Mouse (Mus musculus) Patski (cell line): ENCODE results near the gene Dmrt1. TPM values are rescaled to one million over a fixed set of nuclear protein-coding genes. Genes with fewer than 3 reads are reported as not detected.

Experiments
- ATAC-seq: fragments of 100-300 bp; one replicate; pipeline ENCODE4 v1.8.0; 2021
- CTCF ChIA-PET: fragments of 350-600 bp; sonication (Branson Sonifier 250); formaldehyde crosslinking; loops from one replicate; lab custom pipeline; 2022; ENCODE audit warnings: inconsistent platforms; lab: Charles Lee
- POLR2A ChIA-PET: fragments of 350-600 bp; sonication (Branson Sonifier 250); formaldehyde crosslinking; loops from one replicate; lab custom pipeline; 2022; ENCODE audit warnings: antibody characterized with exemption, inconsistent platforms; lab: Charles Lee
- DNase-seq: peaks from one replicate; pipeline ENCODE4 v3.0.0-alpha.2; 2011; ENCODE audit warnings: low read depth, low spot score
- H3K27me3 ChIP-seq: fragments of 371-371 bp; one replicate; pipeline ENCODE4 v1.5.1; 2021
- CTCF ChIP-seq: fragments of 100-300 bp; IDR thresholded peaks from one replicate; pipeline ENCODE4 v1.5.1; 2021
- in situ Hi-C: fragments of 300-500 bp; cut with MboI; formaldehyde crosslinking; loops from 3 replicates; pipeline ENCODE4 v1.11.1; 2018; ENCODE audit warnings: low pct_unique_long_range_greater_than_20kb, mixed read lengths
- polyA plus RNA-seq: library from polyadenylated mRNA; unstranded; gene quantifications from one replicate; pipeline ENCODE4 v1.2.3, GENCODE M21; 2021

The Dmrt1 gene
- polyA plus RNA-seq, 1 experiment from 2014 or later: not detected

DNA sequence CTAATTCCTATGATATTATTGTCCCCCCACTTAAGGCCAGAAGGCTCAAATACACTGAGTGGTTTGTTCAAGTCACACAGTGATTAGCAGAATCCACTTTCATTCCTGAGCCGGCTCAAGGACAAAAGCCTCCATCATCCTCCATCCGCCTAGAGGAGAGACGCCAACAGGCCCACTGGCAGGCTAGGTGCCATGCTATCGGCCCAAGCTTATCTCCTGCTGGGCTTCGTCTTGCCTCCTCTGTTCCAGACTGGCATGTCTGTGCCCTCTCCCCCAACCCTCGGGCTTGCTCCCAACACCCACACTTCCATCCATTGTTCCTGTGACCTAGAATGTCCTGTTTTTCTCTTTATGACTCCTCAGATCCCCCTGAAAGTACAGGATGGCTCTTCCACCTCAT lies 8.0 kb upstream of the Dmrt1 start:
- CTCF ChIA-PET: no interaction called here
- in situ Hi-C loops: no loop called here

DNA sequence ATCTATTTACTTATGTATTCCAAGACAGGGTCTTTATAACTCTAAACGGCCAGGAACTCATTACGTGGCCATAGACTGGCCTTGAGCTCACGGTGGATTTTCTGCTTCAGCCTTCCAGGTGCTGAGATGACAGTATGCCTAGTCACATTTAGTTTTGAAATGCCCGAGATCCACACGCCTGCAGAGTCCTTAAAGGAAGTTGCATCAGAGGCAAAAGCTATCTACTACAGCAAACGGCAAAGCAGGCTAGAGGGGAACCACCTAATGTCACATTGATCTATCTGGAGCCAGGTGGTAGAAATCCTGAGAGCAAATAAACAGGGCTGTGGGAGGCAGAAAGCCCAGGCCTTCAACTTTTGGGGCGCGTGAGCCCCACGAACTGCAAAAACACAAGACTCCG lies 540 bp upstream of the Dmrt1 start:
- peaks cover 74% of the 10 kb centered on the region for H3K27me3 ChIP-seq
- DNase-seq (no peak), ATAC-seq (no peak)
- ChIA-PET CTCF (no interaction called here), POLR2A (no interaction called here)
- in situ Hi-C loops: no loop called here
- TF ChIP-seq CTCF: no peak

More for the DNA sequence above, 8.0 kb upstream of the Dmrt1 start:
- no peak for DNase-seq
- no peak for ATAC-seq
- TF ChIP-seq CTCF: no peak
- POLR2A ChIA-PET: no interaction called here
- peaks cover 48% of the 10 kb centered on the region for H3K27me3 ChIP-seq

DNA sequence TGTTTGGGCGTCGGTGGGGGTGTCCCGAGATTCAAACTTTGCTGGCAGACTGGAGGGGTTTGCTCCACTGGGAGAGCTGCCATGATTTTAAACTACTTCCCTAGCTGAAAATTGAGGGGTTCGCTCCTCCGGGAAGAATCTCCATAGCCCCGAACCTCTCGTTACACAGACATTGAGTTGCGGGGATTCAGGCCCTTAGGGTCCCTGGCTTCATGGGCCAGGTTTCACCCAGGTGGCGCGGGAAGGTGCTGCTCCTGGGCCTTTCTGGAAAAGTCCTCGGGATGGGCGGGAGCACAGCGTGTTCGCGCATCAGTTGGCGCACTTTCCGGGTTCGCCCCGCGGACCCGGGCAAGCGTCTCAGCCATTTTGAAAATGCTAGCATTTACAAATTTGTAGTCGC lies 1.2 kb downstream of the Dmrt1 start:
- ChIA-PET POLR2A (no interaction called here), CTCF (no interaction called here)
- no peak for TF ChIP-seq CTCF
- DNase-seq: no peak
- in situ Hi-C loops: no loop called here
- H3K27me3 ChIP-seq: peaks cover 69% of the 10 kb centered on the region
- ATAC-seq: no peak

DNA sequence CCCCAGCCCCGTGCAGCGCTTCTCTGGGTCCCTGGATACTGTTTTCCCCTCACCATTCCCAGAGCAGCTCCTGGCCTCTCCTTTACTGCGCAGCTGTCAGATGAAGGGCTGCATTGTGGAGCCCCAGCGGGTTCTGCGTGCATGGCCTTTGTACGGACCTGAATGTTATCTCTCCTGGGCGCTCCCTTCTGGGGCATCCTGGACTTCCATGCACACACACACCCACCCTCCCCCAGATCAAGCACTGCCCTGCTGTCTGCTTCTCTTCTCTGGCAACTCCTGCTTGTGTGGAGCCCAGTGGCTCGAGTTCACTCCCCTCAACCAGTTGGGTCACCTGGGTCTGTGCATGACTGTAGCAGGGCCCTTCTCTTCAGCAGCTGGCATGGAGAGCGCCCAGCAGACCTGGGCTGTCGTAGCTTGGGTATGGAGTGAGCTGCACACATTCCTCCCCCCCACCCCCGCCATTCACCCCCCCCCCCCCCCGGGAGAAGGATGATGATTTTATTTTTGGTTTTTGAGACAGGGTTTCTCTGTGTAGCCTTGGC lies 9.6 kb downstream of the Dmrt1 start:
- in situ Hi-C loops: no loop called here
- CTCF ChIA-PET: no interaction called here
- POLR2A ChIA-PET: no interaction called here
- no peak for DNase-seq
- peaks cover 52% of the 10 kb centered on the region for H3K27me3 ChIP-seq
- no peak for ATAC-seq
- TF ChIP-seq CTCF: no peak

DNA sequence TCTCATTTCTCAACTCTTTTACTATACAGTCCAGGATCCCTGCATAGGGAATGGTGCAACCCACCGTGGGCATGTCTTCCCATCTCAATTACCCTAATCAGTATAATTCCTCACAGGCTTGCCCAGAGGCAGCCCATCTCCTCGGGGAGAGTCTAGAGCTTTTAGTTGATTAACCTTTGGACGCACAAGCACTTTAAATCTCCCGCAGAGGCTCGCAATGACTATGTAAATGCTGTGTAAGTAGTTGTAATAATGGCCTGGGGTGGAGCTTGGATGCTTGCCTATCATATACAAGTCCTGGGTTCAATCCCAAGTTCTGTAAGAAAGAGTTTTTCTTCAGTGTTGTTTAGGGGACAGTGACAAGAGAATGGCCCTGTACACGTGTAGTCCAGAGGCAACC lies 18.7 kb downstream of the Dmrt1 start:
- in situ Hi-C loops: no loop called here
- peaks cover 61% of the 10 kb centered on the region for H3K27me3 ChIP-seq
- DNase-seq (no peak), ATAC-seq (no peak)
- ChIA-PET CTCF (no interaction called here), POLR2A (no interaction called here)
- no peak for TF ChIP-seq CTCF

DNA sequence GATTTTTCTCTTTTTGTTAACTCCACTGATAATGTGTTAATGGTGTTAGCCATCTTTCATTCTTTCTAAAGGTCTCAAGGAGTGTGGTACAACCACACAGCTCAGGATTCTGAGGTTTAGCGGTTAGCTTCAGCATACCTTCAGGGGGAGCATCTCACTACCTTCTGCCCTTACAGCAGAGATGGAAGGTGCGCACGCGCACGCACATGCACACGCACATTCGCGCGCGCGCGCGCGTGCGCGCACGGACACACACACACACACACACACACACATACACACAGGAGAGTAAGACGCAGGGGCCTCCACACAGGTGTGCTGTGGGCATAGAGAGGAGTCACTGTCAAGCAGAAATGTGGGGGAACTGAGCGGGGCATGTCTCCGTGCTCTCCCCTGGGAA lies 20.3 kb downstream of the Dmrt1 start:
- ATAC-seq (no peak), DNase-seq (no peak)
- in situ Hi-C loops: no loop called here
- CTCF ChIA-PET: no interaction called here
- peaks cover 58% of the 10 kb centered on the region for H3K27me3 ChIP-seq
- TF ChIP-seq CTCF: no peak
- POLR2A ChIA-PET: no interaction called here

DNA sequence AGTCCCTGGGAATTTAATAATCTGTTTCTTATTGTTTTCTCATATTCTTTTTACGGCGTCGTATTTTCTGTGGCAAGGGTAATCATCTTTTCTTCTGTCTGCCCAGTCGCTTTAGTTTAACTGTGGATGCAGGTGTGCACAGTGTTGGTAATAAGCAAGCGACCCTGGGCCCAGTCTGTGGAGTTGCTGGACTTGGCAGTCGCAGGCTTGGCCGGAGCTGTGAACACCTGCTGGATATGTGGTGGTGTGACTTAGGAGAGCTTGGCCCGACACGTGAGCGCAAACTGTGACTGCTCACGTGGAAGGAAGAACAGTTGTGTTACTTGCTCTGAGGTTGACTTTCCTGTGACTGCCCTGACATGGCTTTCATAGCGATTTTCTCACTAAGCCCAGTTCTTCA lies 24.3 kb downstream of the Dmrt1 start:
- H3K27me3 ChIP-seq: peaks cover 42% of the 10 kb centered on the region
- ChIA-PET POLR2A (interaction anchor here (0.6 kb wide), 1 partner anchor 113 kb away, joined by 4 read pairs; no protein-coding TSS in a partner anchor), CTCF (no interaction called here)
- no peak for TF ChIP-seq CTCF
- no peak for DNase-seq
- ATAC-seq: no peak
- in situ Hi-C loops: no loop called here

DNA sequence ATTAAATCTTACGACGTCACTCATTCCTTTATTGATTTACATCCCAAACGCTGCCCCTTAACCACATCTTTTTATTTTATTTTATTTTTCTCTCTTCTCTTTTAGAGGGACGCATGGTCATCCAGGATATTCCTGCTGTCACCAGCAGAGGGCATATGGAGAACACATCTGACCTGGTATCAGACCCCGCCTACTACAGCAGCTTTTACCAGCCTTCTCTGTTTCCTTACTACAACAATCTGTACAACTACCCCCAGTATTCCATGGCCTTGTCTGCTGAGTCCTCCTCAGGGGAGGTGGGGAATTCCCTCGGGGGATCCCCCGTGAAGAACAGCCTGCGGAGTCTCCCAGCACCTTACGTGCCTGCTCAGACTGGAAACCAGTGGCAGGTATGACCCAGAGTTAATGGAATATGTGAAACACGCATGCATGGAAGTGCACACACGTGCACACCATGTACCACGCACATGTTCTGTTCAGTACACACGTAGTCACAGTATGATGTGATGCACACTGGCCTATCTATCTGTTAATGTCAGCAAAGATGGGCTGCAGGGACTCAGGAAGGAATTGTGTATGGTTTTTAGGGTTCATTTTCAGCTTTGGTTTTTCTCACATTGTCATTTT lies 40.4 kb downstream of the Dmrt1 start:
- TF ChIP-seq CTCF: peak; percentile 89
- H3K27me3 ChIP-seq: peaks cover 68% of the 10 kb centered on the region
- in situ Hi-C loops: loop anchor here (5.0 kb wide), 1 partner anchor 91 kb away; no protein-coding TSS in a partner anchor
- CTCF ChIA-PET: interaction anchor here (1.0 to 1.5 kb wide), 2 partner anchors 13 to 17 kb away, joined by 3 to 4 read pairs; no protein-coding TSS in a partner anchor
- no peak for DNase-seq
- ATAC-seq: peak; percentile 78
- POLR2A ChIA-PET: no interaction called here

DNA sequence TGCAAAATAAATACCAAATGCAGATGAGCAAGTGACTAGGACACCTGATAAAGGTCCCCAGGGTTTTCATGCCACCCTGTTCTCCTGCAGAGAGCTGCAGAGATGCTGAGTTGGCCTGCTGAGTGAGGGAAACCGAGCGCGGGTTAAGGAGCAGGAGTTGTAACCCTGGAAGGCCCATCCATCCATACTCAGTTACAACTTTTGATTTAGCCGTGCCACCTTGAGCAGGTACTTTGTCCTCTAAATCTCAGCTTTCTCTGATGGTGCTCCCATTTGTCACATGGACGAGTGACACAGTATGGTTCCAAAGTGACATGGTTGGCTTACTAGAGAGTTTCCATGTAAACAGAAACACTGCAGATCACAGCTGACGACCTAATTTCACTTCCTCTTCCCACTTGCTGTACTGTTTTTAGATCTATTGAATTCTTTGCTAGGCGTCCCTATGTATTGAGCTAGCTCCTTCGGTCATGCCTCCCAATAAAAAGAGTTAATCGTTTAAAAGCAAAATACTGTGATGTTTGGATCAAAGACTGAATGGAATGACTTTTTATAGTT lies 41.7 kb downstream of the Dmrt1 start:
- no peak for TF ChIP-seq CTCF
- POLR2A ChIA-PET: no interaction called here
- ATAC-seq: no peak
- peaks cover 65% of the 10 kb centered on the region for H3K27me3 ChIP-seq
- CTCF ChIA-PET: interaction anchor here (1.5 kb wide), 1 partner anchor 12 kb away, joined by 4 read pairs; no protein-coding TSS in a partner anchor
- in situ Hi-C loops: loop anchor here (5.0 kb wide), 1 partner anchor 90 kb away; no protein-coding TSS in a partner anchor
- DNase-seq: no peak

DNA sequence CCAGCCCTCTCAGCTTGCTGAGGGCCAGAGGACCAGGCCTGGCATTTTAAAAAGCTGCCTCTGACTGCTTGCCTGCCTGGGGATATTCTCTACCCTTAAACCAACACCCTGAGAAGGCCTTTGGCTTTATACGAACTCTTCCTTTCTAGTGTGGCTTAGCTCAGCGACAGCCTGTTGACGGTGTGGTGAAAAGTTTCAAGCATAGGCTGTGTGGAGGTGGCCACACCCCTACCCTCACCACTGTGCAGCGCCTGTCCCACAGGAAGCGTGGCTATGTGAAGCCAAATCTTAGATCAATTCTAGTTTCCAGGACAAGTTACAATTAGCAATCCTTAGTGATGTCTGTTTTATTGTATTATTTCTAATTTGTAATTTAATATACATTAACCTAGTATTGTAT lies 44.9 kb downstream of the Dmrt1 start:
- DNase-seq (no peak), ATAC-seq (no peak)
- ChIA-PET CTCF (no interaction called here), POLR2A (no interaction called here)
- in situ Hi-C loops: no loop called here
- peaks cover 72% of the 10 kb centered on the region for H3K27me3 ChIP-seq
- no peak for TF ChIP-seq CTCF

DNA sequence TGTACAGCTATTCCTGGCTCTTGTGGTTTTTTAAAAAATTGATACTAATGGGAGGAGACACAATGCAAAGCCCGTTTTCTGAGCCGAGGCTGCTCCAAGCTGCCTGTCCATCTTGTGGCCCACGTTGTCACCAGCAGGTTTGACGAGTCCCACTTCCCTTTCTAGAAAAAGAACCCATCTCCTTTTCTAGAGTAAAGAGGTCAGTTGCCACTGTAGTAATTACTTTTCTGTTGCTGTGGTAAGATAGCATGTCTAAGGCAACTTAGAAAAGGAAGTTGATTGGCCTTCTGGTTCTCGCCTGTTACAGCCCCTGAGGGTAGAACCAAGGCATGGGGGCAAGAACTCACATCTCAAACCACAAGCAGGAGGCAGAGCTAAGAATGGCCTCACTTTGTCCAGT lies 45.6 kb downstream of the Dmrt1 start:
- no peak for ATAC-seq
- CTCF ChIA-PET: no interaction called here
- TF ChIP-seq CTCF: no peak
- no peak for DNase-seq
- in situ Hi-C loops: no loop called here
- H3K27me3 ChIP-seq: peaks cover 74% of the 10 kb centered on the region
- POLR2A ChIA-PET: no interaction called here
